Mouse (Mus musculus): Measurements from ENCODE around the gene Dgcr6.
A peak's percentile ranks its signal among the peaks of the same experiment; 100 is the strongest.
"Not testable (repeated sequence)": the region's sequence is repeated elsewhere in the genome, so short reads cannot be mapped to it uniquely, and the experiment has no call there.

Gene Dgcr6

GRCm38 (mm10) chr16:18052731-18053202 is at the start of gene Dgcr6:
TSS of gene Dgcr6 (plus strand) at chr16:18052860.
- Histone ChIP-seq H3K4me1 (replicated peaks; ENCODE audit: low read depth, low read length) (peaks cover 20% of the 10 kb centered on the region), H3K36me3 (ENCODE audit: insufficient read depth, low read length) (no peaks in the 10 kb centered on the region), H3K4me3 (replicated peaks; ENCODE audit: low read length) (peak within 1 kb of the TSS; percentile 61), H3K27me3 (ENCODE audit: insufficient read depth, low read length) (peaks cover 16% of the 10 kb centered on the region; the same call in 1 of the 2 replicates), H3K9me3 (ENCODE audit: low read length) (peaks cover 2% of the 10 kb centered on the region; the same call in 1 of the 2 replicates)
- TF ChIP-seq NANOG (IDR thresholded peaks at IDR 0.05; ENCODE audit: borderline replicate concordance, low read length) (no peak), CTCF (conservative IDR thresholded peaks at IDR 0.05; ENCODE audit: low read length) (peak; percentile 91), POU5F1 (IDR thresholded peaks at IDR 0.05; ENCODE audit: borderline replicate concordance, low read length) (no peak)

DNA sequence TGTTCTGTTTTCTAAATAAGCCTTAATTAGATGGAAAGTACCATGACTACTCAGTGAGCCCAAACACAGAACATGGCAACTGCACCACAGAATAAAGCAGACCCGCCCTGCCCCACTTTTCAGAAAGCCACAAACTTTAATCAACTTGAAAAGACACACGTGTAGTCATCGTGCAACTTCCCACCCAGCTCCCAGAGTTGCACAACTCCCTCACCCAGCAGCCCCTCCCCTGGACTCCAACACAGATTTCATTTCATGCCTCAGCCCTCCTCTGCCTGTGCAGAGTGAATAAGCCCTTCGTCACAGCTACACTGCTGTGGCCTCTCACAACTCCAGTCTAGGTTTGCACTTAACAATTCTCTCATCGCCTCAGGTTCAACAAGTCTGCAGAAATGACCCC is 48.1 kb upstream of the Dgcr6 start:
- TF ChIP-seq POU5F1 (IDR thresholded peaks at IDR 0.05; ENCODE audit: borderline replicate concordance, low read length) = no peak
- no peak for TF ChIP-seq NANOG (IDR thresholded peaks at IDR 0.05; ENCODE audit: borderline replicate concordance, low read length)
- TF ChIP-seq CTCF (conservative IDR thresholded peaks at IDR 0.05; ENCODE audit: low read length) = no peak
- peaks cover 5% of the 10 kb centered on the region; the same call in 1 of the 2 replicates for H3K27me3 ChIP-seq (ENCODE audit: insufficient read depth, low read length)

DNA sequence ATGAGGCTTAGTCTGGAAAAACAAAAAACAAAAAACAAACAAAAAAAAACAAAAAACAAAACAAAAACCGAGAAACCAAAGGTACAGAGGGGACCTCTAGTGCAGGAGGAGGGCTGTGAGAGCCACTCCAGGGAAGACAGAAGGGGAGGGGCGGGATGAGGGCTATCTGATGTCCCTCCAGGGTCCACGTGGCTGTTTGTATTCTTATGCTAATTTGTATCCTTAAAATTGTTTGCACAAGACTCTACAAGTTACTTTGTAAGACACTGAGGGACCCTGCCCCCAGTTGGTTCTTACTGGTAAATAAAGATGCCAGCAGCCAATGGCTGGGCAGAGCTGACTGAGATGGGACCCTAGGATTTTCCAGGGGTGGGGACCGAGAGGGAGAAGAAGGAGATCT is 45.6 kb upstream of the Dgcr6 start:
- H3K27me3 ChIP-seq (ENCODE audit: insufficient read depth, low read length) = peaks cover 5% of the 10 kb centered on the region; the same call in 1 of the 2 replicates
- no peak overlapping the region for H3K4me3 ChIP-seq (replicated peaks; ENCODE audit: low read length)
- no peak for TF ChIP-seq NANOG (IDR thresholded peaks at IDR 0.05; ENCODE audit: borderline replicate concordance, low read length)
- TF ChIP-seq CTCF (conservative IDR thresholded peaks at IDR 0.05; ENCODE audit: low read length) = no peak
- peaks cover 11% of the 10 kb centered on the region for H3K9me3 ChIP-seq (ENCODE audit: low read length)
- peaks cover 30% of the 10 kb centered on the region for H3K4me1 ChIP-seq (replicated peaks; ENCODE audit: low read depth, low read length)
- no peaks in the 10 kb centered on the region for H3K36me3 ChIP-seq (ENCODE audit: insufficient read depth, low read length)

More for the DNA sequence above, 48.1 kb upstream of the Dgcr6 start:
- Histone ChIP-seq H3K36me3 (ENCODE audit: insufficient read depth, low read length) (no peaks in the 10 kb centered on the region), H3K4me3 (replicated peaks; ENCODE audit: low read length) (no peak overlapping the region), H3K4me1 (replicated peaks; ENCODE audit: low read depth, low read length) (peaks cover 23% of the 10 kb centered on the region), H3K9me3 (ENCODE audit: low read length) (peaks cover 20% of the 10 kb centered on the region)

DNA sequence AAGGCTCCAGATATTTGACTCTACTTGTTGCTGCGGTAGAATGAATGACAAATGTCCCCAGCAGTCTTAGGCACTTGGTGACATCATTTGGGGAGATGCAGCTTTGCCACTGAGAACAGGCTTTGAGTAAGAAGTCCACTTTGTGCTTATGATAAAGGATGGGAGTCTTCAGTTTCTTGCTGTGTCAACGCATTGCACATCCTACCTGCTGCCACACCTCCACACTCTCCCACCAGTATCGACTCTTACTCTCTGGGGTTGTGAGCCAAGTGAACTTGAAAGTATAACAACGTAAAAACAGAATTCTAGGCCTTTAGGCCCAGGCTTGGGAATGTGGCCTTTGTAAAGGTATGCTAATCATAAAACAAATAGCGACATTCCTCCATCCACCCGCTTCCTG is 41.6 kb upstream of the Dgcr6 start:
- TF ChIP-seq CTCF (conservative IDR thresholded peaks at IDR 0.05; ENCODE audit: low read length) = no peak
- no peak for TF ChIP-seq NANOG (IDR thresholded peaks at IDR 0.05; ENCODE audit: borderline replicate concordance, low read length)
- no peak for TF ChIP-seq POU5F1 (IDR thresholded peaks at IDR 0.05; ENCODE audit: borderline replicate concordance, low read length)
- peaks cover 3% of the 10 kb centered on the region; the same call in 1 of the 2 replicates for H3K27me3 ChIP-seq (ENCODE audit: insufficient read depth, low read length)
- peaks cover 28% of the 10 kb centered on the region for H3K9me3 ChIP-seq (ENCODE audit: low read length)
- H3K4me3 ChIP-seq (replicated peaks; ENCODE audit: low read length) = no peak overlapping the region
- no peaks in the 10 kb centered on the region; the same call in 1 of the 2 replicates for H3K36me3 ChIP-seq (ENCODE audit: insufficient read depth, low read length)
- H3K4me1 ChIP-seq (replicated peaks; ENCODE audit: low read depth, low read length) = peaks cover 48% of the 10 kb centered on the region

DNA sequence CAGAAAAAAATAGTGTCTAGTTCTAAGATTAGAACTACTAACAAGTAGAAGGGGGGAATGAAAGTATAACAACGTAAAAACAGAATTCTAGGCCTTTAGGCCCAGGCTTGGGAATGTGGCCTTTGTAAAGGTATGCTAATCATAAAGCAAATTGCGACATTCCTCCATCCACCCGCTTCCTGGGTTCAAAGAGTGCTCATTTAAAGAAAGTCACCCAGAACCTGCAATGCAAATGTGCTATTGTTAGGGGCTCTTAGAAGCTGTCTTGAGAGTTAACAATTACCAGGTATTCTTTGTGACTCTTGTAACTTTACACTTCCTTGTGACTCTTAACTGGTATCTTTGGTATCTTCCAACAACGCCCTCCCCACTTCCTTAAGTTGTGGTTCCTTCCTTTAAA is 36.2 kb upstream of the Dgcr6 start:
- not testable (repeated sequence) for H3K27me3 ChIP-seq (ENCODE audit: insufficient read depth, low read length); H3K36me3 ChIP-seq (ENCODE audit: insufficient read depth, low read length); H3K4me3 ChIP-seq (replicated peaks; ENCODE audit: low read length)
- Histone ChIP-seq H3K9me3 (ENCODE audit: low read length) (peaks cover 33% of the 10 kb centered on the region), H3K4me1 (replicated peaks; ENCODE audit: low read depth, low read length) (peaks cover 55% of the 10 kb centered on the region)
- TF ChIP-seq NANOG (IDR thresholded peaks at IDR 0.05; ENCODE audit: borderline replicate concordance, low read length) = 0 out of 2 replicates have a peak, but pooled peaks have one; percentile 7

- Histone ChIP-seq H3K4me1 (replicated peaks; ENCODE audit: low read depth, low read length) (peaks cover 36% of the 10 kb centered on the region), H3K27me3 (ENCODE audit: insufficient read depth, low read length) (peaks cover 3% of the 10 kb centered on the region), H3K9me3 (ENCODE audit: low read length) (peaks cover 3% of the 10 kb centered on the region; the same call in 1 of the 2 replicates), H3K36me3 (ENCODE audit: insufficient read depth, low read length) (no peaks in the 10 kb centered on the region), H3K4me3 (replicated peaks; ENCODE audit: low read length) (no peak overlapping the region)
- TF ChIP-seq CTCF (conservative IDR thresholded peaks at IDR 0.05; ENCODE audit: low read length) = no peak
- no peak for TF ChIP-seq POU5F1 (IDR thresholded peaks at IDR 0.05; ENCODE audit: borderline replicate concordance, low read length)
- TF ChIP-seq NANOG (IDR thresholded peaks at IDR 0.05; ENCODE audit: borderline replicate concordance, low read length) = no peak
Measured at GRCm38 (mm10) chr16:18022780-18023557, 29.7 kb upstream of the Dgcr6 start.

GRCm38 (mm10) chr16:18027371-18027770 is 25.3 kb upstream of the Dgcr6 start:
- Histone ChIP-seq H3K36me3 (ENCODE audit: insufficient read depth, low read length) (no peaks in the 10 kb centered on the region), H3K4me3 (replicated peaks; ENCODE audit: low read length) (no peak overlapping the region)

DNA sequence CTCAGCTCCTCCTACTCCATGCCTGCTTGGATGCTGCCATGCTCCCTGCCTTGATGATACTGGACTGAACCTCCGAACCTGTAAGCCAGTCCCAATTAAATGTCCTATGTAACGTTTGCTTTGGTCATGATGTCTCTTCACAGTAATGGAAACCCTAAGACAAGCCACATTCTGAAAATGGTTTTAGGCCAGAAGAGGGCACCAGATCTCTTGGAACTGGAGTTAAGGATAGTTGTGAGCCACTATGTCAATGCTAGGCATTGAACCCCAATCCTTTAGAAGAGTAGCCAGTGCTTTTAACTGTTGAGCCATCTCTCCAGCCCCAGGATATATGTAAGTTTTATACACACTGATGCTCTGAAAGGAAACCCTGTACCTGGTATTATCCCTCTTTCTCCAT is 20.9 kb upstream of the Dgcr6 start:
- Histone ChIP-seq H3K27me3 (ENCODE audit: insufficient read depth, low read length) (peaks cover 3% of the 10 kb centered on the region), H3K36me3 (ENCODE audit: insufficient read depth, low read length) (no peaks in the 10 kb centered on the region), H3K4me3 (replicated peaks; ENCODE audit: low read length) (no peak overlapping the region), H3K4me1 (replicated peaks; ENCODE audit: low read depth, low read length) (peaks cover 6% of the 10 kb centered on the region), H3K9me3 (ENCODE audit: low read length) (no peaks in the 10 kb centered on the region)
- TF ChIP-seq POU5F1 (IDR thresholded peaks at IDR 0.05; ENCODE audit: borderline replicate concordance, low read length) (no peak), CTCF (conservative IDR thresholded peaks at IDR 0.05; ENCODE audit: low read length) (peak; percentile 20)

More at GRCm38 (mm10) chr16:18027371-18027770, 25.3 kb upstream of the Dgcr6 start:
- Histone ChIP-seq H3K27me3 (ENCODE audit: insufficient read depth, low read length) (peaks cover 7% of the 10 kb centered on the region), H3K9me3 (ENCODE audit: low read length) (no peaks in the 10 kb centered on the region), H3K4me1 (replicated peaks; ENCODE audit: low read depth, low read length) (peaks cover 6% of the 10 kb centered on the region)
- TF ChIP-seq POU5F1 (IDR thresholded peaks at IDR 0.05; ENCODE audit: borderline replicate concordance, low read length) (no peak), CTCF (conservative IDR thresholded peaks at IDR 0.05; ENCODE audit: low read length) (no peak), NANOG (IDR thresholded peaks at IDR 0.05; ENCODE audit: borderline replicate concordance, low read length) (no peak)
